Mouse (Mus musculus) monocyte, adult 5-6 weeks (primary cell): ENCODE data around the gene Slfn4. TPM values are rescaled to one million over a fixed set of nuclear protein-coding genes. Genes with fewer than 3 reads are reported as not detected.
A peak's percentile ranks its signal among the peaks of the same experiment; 100 is the strongest.
"Not testable (repeated sequence)": the region's sequence is repeated elsewhere in the genome, so short reads cannot be mapped to it uniquely, and the experiment has no call there.

ENCODE experiments used
- ATAC-seq: fragments of 153-309, 156-312 bp; replicated peaks from 2 replicates; pipeline ENCODE4 v1.8.0; 2017; ENCODE audit warnings: mild to moderate bottlenecking; ENCODE audit not compliant: low TSS enrichment, insufficient number of reproducible peaks, severe bottlenecking, poor library complexity, low FRiP score
- total RNA-seq: library from RNA; stranded (forward); fragments of 200-1000, 200-491, 200-594 nt; gene quantifications from 3 replicates; pipeline ENCODE4 v1.2.3, GENCODE M21; 2017

Gene Slfn4
- total RNA-seq, result 1.9 to 3.6 TPM (median 2.7 TPM) in 3 replicates

DNA sequence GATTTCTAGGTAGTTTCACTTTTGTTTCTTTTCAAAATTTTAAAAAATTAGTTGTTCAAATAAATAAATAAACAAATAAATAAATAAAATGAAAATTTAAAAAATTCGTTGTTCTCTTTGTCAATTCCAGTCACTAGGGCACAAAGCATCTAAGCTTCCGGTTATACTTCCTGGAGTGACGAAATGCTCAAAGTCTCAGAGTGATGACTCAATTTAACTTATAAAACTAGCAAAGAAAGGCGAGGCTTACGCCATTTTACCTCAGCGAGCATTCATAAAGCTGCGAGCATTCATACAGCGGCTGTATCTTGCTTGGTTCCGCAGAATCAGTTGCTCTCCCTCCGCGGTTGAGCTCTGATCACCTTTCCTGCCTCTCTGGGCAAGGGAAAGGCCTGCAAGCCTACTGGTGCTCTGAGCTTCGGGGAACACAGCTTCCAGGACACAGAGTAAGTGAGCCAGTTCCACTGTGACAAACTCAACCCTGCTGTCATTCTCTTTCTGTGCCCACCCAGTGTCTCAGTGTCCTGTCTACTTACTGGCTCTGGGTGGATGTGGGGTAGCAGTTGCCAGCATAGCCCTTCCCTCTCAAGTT, at the start of gene Slfn4:
Slfn4 (plus strand) TSS at position 239 of the 592 bp plus-strand sequence.
- ATAC-seq, result no peak

DNA sequence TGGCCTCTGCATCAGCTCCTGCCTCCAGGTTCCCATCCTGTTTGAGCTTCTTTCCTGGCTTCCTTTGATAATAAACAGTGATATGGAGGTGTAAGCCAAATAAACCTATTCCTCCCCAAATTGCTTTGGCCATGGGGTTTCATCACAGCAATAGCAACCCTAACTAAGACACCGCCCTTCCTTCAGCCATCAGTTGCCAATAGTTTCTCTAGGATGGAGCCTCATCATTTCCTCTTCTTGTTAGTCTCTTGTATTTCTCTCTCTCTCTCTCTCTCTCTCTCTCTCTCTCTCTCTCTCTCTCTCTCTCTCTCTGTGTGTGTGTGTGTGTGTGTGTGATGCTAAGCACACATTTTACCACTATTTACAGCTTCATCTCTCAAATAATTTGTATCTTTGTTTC, 49.4 kb upstream of the Slfn4 start:
- peak; percentile 53; the same call in 1 of the 2 replicates for ATAC-seq

DNA sequence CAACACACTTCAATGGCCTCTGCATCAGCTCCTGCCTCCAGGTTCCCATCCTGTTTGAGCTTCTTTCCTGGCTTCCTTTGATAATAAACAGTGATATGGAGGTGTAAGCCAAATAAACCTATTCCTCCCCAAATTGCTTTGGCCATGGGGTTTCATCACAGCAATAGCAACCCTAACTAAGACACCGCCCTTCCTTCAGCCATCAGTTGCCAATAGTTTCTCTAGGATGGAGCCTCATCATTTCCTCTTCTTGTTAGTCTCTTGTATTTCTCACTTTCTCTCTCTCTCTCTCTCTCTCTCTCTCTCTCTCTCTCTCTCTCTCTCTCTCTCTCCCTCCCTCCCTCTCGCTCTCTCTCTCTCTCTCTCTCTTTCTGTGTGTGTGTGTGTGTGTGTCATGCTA, 37.7 kb upstream of the Slfn4 start:
- ATAC-seq, result 0 out of 2 replicates have a peak, but pooled peaks have one; percentile 50

DNA sequence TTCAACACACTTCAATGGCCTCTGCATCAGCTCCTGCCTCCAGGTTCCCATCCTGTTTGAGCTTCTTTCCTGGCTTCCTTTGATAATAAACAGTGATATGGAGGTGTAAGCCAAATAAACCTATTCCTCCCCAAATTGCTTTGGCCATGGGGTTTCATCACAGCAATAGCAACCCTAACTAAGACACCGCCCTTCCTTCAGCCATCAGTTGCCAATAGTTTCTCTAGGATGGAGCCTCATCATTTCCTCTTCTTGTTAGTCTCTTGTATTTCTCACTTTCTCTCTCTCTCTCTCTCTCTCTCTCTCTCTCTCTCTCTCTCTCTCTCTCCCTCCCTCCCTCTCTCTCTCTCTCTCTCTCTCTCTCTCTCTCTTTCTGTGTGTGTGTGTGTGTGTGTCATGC, 26.0 kb upstream of the Slfn4 start:
- ATAC-seq, result not testable (repeated sequence)

DNA sequence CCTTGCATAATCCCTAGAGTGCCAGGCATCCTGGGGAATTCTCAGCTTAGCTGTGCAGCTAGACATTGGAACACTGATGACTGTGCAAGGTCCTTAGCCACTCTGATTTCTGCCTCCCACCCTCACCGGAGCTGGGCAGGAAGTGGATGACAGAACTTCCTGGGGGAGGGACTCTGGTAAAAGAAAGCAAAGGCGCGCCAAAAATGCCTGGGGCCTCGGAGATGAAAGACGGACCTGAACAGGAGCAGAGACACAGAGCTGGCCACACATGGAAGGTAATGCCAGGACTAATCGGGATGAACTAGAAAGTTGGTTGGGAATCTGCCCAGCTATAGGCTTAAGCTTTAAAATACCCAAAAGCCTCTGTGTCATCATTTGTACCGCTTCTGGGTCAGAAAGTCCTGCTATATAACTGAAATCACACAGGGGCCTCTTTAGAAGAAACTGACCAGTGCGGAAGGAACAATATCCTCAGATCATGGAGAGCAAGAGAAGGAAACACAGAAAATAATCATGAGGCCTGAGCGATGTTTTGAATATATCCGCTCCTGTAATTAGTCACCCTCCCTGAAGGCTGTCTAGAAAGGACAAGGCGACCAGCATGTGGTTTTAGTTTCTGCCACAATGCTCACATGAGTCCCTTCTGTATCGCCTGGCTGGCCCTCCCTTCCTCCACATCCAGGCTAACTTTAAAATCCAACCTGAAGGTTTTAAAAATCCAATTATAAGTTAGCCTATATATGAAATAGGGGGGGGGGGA, 16.3 kb downstream of the Slfn4 start, which contains the start of gene Slfn3:
Slfn3 (plus strand) TSS at position 197 of the 760 bp plus-strand sequence.
- ATAC-seq, result peak; percentile 70

DNA sequence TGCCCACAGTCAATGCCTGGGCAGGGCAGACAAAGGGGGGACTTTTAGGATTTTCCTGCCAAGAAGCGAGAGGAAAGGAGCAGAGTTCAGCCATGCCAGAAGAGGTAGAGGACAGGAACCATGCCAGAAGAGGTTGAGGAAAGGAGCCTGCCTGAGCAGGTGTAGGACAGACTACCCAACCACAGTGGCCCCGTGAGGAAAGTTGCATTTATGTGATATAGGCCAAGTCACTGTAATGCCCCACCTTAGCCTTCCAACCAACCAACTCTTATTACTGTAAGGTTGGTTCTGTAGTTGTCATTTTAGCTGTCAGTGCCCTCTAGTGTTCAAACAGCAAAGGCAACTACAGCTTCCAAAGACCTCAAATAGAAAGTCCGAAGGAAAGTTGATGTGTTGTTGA, 17.0 kb downstream of the Slfn4 start:
- ATAC-seq, result peak; percentile 85

DNA sequence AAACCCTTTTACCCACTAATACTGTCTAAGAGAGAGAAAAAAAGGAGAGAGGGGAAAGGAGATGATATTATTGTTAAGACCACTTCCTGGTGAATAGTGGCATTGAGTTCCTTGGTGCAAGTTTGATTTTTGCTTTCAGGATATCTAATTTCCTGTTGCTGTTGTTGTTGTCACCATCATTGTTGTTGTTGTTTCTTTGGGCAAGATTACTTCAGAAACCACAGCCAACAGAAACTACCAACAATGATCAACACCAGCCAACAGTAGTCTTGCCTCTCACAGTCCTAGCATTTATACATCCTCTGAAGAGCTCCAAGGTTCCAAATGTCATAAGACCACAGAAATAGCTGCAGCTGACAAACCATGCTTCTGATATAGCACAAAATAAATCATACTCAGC, 30.0 kb downstream of the Slfn4 start:
- no peak for ATAC-seq

DNA sequence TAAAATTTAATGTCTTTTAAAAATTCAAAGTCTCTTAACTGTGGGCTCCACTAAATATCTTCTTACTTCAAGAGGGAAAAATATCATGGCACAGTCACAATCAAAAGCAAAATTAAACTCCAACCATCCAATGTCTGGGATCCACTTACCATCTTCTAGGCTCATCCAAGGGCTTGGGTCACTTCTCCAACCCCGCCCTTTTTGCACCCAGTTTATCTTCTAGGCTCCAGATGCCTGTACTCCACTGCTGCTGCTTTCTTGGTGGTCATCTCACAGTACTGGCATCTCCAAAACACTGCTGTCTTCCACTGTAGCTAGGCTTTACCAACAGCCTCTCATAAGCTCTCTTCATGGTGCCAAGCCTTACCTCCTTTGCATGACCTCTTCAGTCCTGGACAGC, 41.1 kb downstream of the Slfn4 start:
- no peak for ATAC-seq

DNA sequence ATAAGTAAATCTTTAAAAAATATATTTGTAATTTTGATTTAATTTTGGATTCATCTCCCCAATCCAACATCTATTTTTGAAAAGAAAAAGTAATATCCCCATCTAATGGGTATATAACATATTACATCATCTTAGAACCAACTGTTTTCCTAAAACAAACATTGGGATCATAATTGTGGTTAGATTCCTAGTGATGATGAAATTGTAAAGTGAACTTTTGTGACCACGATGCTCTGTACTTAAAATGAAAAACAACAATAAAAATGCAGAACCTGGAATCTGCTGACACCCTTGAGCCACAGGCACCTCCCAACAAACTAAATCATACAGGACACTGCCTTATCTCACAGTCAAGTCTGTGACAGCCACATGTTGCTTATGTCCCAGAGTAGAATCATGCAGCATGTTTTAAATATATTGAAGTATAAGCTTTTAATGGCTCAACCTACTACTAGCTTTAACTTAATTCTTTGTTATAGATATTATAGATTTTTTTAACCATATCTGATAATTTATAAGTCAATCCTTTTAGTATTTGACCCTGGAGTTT, 46.4 kb downstream of the Slfn4 start:
- ATAC-seq, result no peak

DNA sequence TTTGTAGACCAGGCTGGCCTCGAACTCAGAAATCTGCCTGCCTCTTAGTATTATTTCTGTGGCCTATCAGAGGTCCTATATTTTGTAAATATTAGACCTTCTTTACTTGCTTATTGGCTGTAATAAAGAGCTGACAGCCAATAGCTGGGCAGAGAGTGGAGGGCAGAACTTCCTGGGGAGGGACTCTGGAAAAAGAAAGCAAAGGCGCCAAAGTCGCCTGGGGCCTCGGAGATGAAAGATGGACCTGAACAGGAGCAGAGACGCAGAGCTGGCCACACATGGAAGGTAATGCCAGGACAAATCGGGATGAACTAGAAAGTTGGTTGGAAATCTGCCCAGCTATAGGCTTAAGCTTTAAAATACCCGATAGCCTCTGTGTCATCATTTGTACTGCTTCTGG, 48.4 kb downstream of the Slfn4 start:
- peak; percentile 70 for ATAC-seq

DNA sequence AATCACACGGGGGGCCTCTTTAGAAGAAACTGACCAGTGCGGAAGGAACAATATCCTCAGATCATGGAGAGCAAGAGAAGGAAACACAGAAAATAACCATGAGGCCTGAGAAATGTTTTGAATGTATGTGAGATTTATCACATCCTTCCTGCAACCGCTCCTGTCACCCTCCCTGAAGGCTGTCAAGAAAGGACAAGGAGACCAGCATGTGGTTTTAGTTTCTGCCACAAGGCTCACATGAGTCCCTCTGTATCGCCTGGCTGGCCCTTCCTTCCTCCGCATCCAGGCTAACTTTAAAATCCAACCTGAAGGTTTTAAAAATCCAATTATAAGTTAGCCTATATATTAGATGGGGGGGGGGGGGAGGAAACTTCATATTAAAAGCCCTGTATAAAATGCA, 48.8 kb downstream of the Slfn4 start:
- ATAC-seq, result not testable (repeated sequence)

DNA sequence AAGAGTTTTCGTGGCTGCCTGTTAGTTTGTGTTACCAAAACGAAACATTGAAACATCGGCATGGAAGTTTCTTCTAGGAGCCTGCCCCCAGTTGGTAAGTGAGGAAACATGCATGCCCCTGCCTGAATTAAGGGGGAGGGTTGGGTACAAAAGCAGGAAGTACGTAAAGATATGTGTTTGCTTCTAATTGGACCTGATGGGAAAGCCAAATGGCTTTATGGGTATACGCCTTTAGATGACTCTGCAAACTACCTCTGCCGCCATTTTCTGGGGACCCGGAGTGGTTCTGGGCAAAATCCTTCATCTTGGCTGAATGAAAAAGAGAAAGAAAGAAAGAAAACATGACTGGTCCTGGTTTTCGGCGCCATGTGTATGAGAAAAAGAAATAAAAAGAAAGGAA, 49.2 kb downstream of the Slfn4 start:
- ATAC-seq, result peak; percentile 94

DNA sequence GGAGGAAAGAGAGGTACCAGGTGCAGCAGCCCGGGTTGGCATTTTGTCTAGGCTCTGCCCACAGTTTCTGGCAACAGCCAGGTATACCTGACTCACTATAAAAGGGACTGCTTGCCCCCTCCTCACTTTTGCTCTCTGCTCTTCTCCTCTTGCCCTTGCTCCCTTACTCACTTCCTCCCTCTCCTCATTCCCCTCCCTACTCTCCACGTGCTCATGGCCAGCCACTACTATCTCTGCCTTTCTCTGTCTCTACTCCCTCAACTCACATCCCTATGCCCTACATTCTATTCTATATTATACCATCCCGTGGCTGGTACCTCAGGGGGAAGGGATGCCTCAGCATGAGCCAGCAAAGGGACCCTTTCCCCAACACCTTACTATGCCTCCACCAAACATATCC, 49.8 kb downstream of the Slfn4 start:
- no peak for ATAC-seq

DNA sequence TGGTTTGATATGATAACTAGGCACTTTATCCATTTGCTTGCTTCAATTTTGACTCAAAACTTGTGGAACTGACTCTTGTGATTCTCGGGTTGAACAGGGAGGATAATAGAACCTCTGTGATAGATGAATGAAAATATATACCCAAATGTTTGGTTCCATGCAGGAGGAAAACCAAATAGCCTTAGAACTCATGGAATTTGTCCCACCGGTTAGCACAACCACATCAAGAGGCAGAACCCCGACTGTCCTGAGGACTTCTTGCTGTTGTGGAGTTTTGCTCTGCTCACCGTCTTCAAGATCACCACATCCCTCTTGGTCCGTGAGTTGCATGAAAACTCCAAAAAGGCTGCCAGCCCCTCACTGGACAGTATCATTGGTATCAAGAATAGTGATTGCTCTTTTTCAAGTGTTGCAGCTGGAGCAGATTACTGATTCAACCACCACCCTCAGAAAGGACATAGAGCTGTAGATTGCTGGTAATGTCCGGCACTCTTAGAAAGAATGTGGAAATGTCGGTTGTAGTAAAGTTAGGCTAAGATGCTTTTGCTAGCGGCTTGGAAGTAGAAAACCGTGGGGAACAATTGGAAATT, 50.5 kb downstream of the Slfn4 start:
- ATAC-seq, result no peak

DNA sequence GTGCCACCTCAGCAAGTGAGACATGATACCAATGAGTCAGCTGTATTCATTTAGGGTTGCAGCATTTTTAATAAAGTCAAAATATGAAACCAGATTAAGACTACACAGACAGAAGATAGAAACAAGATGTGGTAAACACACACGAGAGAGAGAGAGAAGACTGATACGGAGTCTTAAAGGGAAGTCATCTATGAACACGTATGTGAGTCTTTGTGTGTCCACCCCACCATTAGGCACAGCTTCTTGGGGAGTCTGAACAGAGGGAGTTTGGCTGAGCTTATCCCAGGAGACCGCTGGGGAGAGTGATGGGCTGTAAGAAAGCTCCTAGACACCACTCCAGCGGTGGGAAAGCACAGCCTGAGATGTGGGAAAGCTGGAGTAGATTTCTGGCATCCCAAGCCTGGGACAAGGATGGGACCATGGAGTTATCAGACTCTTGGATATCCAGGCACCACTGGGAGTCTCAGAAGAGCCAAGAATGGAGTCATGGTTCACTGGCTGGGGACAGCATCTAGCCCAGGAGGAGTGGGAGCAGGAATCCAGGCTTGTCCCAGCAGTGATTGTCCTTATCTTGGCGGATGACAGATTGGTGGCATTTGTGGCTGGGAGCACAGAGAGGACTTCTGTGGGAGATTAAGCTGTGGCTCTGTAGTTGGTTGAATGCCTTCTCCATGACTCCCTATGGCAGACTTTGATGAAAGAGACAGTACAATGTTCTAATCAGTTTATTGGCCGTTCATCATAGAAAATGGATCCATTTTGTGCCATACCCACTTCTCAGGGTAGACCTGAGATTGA, 53.1 kb downstream of the Slfn4 start:
- ATAC-seq, result no peak

DNA sequence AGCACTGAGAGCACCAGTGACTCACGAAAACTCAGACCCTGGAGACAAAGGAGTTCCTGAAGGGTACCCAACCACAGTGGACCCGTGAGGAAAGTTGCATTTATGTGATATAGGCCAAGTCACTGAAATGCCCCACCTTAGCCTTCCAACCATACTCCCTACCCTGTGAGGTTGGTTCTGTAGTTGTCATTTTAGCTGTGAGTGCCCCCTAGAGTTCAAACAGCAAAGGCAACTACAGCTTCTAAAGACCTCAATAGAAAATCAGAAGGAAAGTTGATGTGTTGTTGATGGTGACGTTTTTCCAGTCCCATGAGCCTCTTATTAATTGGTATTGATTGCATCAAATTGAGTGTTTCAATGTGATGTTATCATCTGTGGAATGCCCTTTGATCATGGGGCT, 56.0 kb downstream of the Slfn4 start:
- no peak for ATAC-seq

DNA sequence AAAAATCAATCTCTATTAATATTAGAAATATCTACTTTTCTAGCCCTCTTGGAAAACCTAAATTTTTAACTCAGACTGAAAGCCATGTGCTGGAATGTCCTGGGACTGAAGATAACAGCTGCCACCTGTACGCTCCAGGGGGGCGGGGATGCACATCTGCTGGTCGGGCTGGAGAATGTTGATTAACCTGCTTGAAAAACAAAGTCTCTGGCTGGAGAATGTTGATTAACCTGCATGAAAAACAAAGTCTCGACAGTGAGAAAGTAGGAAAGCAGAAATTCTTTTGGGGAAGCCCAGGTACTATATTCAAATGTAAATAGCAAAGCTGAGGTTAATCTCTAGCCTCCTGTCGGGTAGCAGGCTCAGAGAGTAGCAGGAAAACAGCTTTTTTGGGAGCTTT, 58.6 kb downstream of the Slfn4 start:
- ATAC-seq, result not testable (repeated sequence)

DNA sequence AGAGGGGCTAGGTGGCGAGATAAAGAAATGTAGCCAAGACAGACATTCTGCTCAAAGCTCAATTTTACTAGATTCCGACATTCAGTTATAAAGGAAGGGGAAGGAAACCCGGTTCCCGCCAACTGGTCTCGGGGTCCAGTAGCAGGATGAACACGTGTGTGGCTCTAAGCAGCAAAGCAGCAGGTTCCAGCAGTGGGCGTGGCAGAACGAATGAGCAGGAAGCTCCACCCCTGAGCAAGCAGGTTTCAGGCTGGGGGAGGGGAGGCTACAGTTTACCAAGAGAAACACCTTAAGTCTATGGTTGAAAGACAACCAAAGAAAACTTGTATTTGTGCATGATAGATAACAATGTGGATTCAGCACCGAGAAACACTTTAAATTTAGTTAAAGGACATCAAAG, 62.4 kb downstream of the Slfn4 start:
- ATAC-seq, result not testable (repeated sequence)

DNA sequence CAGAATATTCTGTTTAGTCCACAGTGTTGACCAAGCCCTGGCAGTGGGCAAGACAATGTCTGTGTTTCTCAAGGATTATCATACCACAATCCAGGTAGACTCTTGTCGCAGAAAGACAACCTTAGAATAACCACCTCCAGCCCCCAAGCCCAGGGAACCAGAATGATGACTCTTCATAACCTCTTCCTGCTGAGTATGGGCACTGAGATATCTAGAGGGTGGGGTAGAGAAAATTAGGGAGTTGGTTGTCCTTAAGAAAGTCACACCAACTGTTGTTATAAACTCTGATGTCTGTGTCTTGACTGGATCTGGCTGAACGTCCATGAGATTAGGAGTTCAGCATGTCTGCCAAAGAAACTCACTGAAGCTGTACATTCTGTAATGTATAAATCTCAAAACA, 63.4 kb downstream of the Slfn4 start:
- ATAC-seq, result no peak
